Mouse (Mus musculus) cerebellum, postnatal 14 days (tissue): ENCODE measurements at regions not wholly inside any gene's neighbourhood (a gene's known extent, or its start where the extent isn't known, plus 50 kb on each side); places are given as distances from the start of the nearest gene placed in this dataset.

ENCODE experiments used
- DNase-seq, 2 experiments: peaks; one replicate each; pipeline ENCODE4 v3.0.0; 2021; ENCODE audit warnings: mixed read lengths in 2 of 2

DNA sequence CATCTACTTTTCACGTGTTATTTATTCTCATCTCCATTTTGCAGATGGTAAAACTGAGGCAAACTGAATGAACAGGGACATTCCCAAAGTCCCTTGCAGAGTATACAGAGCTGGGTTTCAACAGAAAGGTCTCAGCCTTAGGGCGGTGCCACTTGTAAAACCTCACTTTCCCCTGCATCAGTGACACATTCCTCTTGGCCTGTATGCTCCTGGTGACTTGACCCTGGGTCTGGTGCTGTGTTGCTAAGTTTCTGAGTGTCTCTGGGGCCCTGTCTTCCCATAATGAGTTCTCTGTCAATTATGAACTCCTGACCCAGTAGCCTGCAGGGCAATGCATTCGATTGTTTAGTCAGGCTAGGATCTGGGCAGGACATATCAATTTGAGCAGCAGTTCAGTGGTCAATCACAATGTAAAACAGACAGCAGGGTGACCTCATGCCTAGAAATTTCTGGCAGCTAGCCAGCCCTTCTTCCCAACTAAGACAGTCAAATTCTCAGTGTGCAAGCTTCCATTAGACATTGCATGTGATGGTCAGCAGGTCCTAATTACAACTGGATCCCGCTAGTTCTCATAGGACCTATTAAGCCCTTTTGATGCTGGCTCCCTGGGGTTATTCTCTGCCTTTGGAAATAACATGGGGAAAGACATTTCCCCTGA, 863.5 kb upstream of the Lrrc6 start:
- DNase-seq = peak; percentile 46 to 56

DNA sequence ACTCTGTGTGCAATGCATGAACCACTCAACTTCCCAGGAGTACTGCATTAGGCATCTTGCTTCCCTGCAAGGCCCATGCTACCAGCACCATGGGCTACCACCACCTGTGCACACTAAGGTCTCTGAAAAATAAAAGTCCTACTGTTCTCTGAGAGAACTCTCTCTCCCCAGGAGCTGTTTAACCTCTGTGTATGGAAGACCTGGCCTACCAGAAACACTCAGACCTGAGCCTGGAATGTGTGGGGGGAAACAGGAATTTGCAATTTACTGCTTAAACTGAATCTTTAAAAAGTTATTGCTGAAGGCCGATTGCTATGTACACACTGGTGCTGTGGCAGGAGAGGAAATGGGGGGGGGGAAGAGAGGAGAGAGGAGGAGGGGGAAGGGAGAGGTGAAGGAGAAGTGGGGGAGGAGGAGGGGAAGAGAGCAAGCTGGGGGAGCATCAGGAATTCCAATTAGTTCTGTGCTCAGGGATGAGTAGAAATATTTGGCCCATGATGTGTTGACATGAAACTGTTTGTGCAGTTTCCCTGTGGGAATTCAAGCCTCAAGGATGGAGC, 860.4 kb upstream of the Lrrc6 start:
- no peak for DNase-seq

DNA sequence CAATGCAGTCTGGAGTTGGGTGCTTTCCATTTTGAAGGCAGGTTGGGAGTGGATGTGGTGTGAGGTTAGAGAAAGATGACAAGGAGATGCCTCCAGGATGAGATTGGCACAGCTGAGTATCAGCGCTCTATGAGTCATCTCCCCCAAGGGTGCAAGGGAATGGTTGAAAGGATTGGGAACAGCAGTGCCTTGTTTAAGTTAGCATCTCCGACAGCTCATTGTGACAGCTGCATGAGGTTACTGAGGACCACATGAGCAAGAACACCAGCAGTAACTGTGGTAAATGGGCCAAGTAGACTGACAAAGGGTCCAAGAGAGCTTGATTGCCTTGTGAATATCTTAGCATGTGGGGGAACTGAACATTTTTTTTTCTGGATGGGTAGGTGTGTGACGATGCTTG, 857.2 kb upstream of the Lrrc6 start:
- no peak for DNase-seq

DNA sequence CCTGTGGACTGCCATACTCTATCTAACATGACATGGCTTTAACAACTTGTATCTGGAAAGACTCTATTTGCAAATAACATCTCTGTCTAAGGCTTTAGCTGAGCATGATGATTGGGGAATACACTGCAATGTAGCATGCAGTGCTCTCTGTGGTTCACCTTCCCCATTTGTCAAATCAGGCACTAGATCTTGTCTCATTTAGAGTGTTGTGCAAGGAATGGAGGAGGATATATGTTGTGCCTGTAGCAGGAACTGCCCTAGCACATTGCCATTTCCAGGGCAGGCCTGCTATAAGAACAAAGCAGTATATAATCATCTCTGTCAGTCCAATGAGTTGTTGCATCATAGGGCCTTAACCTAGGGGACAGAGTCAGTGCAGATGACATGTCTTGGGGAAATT, 854.6 kb upstream of the Lrrc6 start:
- DNase-seq = no peak

DNA sequence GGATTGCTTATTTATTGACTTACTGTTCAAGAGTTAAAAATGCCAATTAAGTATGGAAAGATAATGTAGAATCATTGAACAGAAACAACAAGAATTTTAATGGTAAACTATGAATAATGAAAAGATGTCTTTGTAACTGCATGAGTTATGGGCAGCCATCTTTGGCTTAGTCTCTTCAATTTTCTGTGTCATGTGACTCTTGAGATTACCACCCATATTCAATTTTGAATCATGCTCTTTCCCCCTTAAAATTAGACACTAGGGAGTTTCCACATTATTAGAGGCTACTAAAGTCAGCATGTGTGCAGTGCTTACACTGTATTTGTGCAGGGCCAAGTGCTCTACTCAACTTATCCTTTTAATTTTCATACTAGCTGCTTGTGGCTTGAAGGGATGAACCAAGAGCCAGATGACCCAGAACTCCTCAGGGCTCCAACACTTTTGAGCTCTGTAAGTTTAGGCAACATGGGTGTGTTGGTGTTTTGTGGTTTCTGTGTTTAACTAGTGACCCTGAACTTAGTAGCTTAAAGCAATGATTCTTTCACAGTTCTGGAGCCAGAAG, 854.0 kb upstream of the Lrrc6 start:
- DNase-seq = no peak

DNA sequence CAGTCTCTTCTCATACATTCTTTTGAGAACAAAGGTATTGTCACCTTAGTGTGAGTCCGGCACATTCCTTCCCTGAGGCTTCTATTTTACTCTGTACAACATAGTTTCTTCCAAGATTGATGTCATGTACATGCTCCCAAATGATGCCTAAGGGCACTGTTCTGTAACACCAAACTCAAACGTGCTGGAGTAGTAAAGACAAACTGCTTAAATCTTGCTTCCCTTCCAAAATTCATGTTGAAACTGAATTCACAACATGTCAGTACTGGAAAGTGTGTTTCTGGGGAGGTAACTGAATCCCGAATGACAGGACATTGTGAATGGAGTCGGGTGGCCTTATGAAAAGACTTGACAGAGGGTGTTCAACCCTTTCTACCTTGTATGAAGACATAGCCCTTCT, 848.8 kb upstream of the Lrrc6 start:
- DNase-seq = no peak

GRCm38 (mm10) chr15:67345179-67346148, 844.8 kb upstream of the Lrrc6 start:
- no peak for DNase-seq

DNA sequence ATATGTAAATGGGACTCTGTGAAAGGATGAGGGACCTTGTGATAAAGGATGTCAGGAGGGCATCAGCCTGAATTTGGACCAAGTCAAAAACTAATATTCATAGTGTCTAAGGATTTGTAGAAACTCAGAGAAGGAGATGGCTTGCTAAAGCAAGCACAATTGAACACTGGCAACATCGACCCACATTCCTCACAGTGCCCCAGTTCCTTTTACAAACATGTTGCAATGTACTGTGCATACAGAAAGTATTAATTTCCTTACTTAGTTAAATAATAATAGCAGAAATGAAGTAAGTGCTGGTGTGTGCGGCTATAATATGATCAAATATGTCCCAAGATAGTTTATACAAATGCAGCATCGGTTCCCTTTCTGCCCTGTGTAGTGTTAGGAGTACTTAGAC, 841.3 kb upstream of the Lrrc6 start:
- no peak for DNase-seq

DNA sequence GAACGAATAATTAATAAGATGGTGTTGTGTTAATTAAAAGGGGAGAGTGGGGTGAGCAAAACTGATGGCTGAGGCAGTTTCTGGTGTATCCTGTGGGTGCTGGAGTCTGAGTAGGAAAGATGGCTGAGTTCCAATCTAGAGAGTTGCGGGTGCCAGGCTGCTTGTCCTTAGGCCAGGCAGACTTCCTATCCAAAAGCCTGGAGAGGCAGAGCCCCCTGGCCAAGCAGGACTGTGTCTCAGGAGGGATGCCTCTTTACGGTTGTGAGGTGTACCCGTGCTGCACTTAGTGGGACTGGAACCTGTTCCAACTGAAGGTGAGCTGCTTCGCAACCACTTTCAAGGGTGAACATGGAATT, 836.3 kb upstream of the Lrrc6 start:
- peak; percentile 33 to 50 for DNase-seq

DNA sequence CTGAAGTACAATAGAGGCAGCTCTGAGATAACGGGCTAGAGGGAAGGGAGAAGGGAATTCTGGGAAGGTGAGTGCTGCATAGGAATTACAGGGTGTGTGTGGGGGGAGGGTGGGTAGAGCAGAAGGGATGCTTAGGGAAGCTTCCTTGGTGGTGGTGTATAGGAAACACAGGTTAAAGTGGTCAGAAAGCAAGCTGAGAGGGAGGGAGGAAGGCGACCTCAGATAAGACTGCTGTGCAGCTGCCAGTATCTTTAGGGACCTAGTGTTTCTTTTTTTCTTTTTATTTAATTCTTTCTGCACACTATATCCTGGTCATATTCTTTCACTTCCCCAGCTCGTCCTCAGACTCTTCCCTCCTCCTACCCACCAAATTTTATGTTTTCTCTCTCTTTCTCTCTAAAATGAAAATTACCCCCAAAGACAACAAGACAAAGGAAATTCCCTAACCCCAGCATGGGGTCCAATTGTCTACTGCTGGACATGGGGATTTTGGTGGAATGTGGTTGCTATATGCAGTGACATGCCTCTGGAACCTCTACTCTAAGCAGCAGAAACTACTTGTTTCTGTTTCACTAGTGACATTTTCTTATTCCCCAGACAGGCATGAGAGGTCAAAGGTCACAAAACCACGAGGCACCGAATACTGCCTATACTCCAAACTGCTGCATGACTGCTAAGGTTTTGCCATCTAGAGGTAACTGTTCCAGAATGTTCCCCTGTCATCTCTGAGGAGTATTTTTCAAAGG, 835.8 kb upstream of the Lrrc6 start:
- DNase-seq = no peak

GRCm38 (mm10) chr15:67332521-67332920, 831.8 kb upstream of the Lrrc6 start:
- no peak for DNase-seq

DNA sequence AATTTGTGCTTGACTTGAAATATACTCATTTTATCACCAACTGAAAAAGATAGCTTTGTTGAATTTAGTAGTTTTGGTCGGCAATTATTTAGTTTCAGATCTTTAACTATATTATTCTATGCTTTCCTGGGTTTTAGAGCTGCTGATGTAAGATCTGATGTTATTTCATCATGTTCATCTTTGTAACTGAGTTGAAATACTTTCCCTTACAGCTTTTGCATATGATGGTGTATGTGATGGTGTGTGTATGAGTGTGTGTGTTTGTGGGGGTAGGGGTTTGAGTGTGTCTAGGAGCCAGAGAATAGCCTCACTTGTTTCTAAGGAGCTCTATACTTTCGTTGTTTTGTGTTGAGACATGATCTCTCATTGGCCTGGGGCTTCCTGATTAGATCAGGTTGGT, 819.6 kb upstream of the Lrrc6 start:
- no peak for DNase-seq

DNA sequence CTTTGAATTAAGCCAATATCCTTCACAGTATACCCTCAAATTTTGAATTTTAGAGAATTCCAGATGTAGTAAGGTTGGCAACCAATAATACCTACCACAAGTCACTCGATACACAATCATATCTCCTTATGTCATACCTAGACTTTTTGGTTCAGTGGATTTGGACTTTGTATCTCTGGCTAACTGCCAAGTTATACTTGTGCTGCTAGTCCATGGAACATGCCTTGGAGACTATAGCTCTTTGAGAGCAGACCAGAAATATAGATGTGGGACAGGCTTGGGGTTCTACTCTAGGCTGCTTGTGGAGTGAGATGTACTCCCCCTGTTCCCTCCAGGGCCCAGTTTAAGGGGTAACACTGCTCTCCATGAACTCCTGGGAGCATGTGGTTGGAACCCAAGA, 814.5 kb upstream of the Lrrc6 start:
- no peak for DNase-seq

DNA sequence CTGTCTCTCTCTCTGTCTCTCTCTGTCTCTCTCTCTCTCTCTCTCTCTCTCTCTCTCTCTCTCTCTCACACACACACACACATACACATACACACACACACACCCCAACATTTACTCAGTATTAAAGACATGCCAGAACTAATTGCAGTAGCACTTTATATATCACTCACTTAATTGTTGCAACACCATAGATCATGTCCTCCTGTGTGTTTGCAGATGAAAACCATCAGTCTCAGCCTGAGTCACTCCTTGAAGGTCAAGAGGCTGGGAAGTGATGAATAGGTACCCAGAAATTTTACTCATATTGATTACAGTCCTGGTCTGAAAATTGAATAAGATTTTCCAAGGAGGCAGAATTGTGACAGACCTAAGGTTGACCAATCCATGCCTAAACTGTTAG, 812.9 kb upstream of the Lrrc6 start:
- no peak for DNase-seq

- DNase-seq = no peak
These were observed 805.0 kb upstream of the Lrrc6 start for GRCm38 (mm10) chr15:67305681-67306080.

GRCm38 (mm10) chr15:67303804-67304203, 803.1 kb upstream of the Lrrc6 start:
- no peak for DNase-seq

DNA sequence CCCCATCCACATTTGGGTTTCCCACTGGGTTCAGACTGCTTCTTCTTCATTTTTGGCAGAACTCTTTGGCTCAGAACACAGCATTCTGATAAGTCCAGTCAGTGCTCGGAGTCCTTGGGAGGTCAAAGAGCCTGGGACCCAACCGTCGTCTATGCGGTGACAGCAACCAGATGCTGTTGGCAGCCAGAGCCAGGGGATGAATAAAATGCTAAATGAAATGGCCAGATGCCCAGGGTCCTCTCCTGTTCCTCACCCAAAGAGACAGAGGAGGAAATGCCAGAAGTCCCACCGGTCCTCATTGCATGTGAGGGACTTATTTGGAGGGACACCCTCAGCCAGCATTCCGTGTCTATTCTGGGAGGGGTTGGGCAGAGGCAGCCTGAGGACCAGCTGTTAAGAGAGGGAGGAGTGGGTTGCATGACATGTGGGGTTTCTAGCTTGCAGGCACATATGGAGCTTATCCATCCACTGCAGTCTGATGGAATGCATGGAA, 801.2 kb upstream of the Lrrc6 start:
- DNase-seq = peak; percentile 10 to 18

DNA sequence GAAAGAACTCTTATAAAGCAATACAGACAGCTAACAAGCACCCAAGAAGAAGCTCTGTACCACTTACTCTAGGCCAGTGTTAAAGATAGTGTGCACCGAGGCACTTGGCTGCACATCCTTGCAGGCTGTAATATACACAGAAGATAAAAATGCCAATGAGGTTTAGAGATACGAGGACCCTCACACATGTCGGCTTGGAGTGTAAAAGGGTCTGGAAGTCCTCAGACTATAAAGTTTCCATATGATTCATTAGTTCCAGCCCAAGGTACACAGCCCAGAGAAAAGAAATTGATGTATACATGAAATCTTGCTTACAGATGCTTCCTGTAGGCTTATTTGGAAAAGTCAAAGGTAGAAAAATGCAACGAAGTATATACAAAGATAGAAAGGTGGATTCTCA, 800.3 kb upstream of the Lrrc6 start:
- no peak for DNase-seq

GRCm38 (mm10) chr15:67294797-67295196, 794.1 kb upstream of the Lrrc6 start:
- DNase-seq = no peak

- DNase-seq = no peak
These were observed 789.0 kb upstream of the Lrrc6 start for GRCm38 (mm10) chr15:67289749-67290148.

DNA sequence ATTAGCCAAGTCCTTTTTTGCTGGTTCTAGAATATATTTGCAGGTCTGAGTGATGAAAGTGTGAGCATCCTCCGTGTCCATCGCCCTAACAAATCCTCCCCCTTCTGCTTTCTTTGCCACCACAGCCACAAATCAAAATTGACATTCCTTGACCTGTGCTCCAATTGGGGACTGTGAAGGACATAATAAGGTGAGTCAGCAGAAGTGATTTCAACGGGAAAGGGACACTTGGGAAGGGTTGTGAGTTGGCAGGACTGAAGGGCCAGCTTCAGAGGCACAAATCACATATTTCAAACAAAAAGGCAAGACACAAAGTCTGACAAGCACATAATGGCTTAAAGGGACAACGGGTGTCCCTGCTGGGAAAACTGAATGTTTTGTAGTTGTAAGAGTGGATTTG, 784.2 kb upstream of the Lrrc6 start:
- no peak for DNase-seq

GRCm38 (mm10) chr15:67283275-67283972, 782.7 kb upstream of the Lrrc6 start:
- no peak for DNase-seq
